Mouse (Mus musculus) intestine, embryonic 14.5 days (tissue): ENCODE data around the gene Rbm19. TPM values are rescaled to one million over a fixed set of nuclear protein-coding genes. Genes with fewer than 3 reads are reported as not detected.

Source experiments
- ATAC-seq: fragments of 200-750 bp; cut with Nextera tagmentation; replicated peaks from 2 replicates; pipeline ENCODE4 v1.8.0; 2017; ENCODE audit warnings: low read depth, moderate number of reproducible peaks, moderate TSS enrichment, moderate library complexity; ENCODE audit not compliant: low FRiP score, low TSS enrichment
- DNase-seq: peaks from one replicate; pipeline ENCODE4 v3.0.0-alpha.2; 2018; ENCODE audit warnings: low spot score
- H3K27ac ChIP-seq: fragments of 300-500 bp; sonication (generic); 2 replicates; pipeline ENCODE4 v1.5.1; 2014; ENCODE audit warnings: low read depth, mild to moderate bottlenecking, control low read depth
- H3K27me3 ChIP-seq: fragments of 300-500 bp; sonication (generic); replicated peaks from 2 replicates; pipeline ENCODE4 v1.6.1; 2014; ENCODE audit warnings: low read length, control low read depth; ENCODE audit not compliant: control insufficient read depth, insufficient read depth
- H3K36me3 ChIP-seq: fragments of 300-500 bp; sonication (generic); 2 replicates; pipeline ENCODE4 v1.6.1; 2014; ENCODE audit warnings: low read length, control low read depth; ENCODE audit not compliant: control insufficient read depth, insufficient read depth
- H3K4me1 ChIP-seq: fragments of 300-500 bp; sonication (generic); replicated peaks from 2 replicates; pipeline ENCODE4 v1.6.1; 2014; ENCODE audit warnings: low read length, control low read depth, mixed read lengths; ENCODE audit not compliant: control insufficient read depth, insufficient read depth
- H3K4me2 ChIP-seq: fragments of 300-500 bp; sonication (generic); 2 replicates; pipeline ENCODE4 v1.6.1; 2014; ENCODE audit warnings: low read length
- H3K4me3 ChIP-seq: fragments of 300-500 bp; sonication (generic); 2 replicates; pipeline ENCODE4 v1.5.1; 2014; ENCODE audit warnings: low read depth, low read length, control low read depth, mixed read lengths
- H3K9ac ChIP-seq: fragments of 300-500 bp; sonication (generic); 2 replicates; pipeline ENCODE4 v1.6.1; 2014; ENCODE audit warnings: mild to moderate bottlenecking, low read length
- H3K9me3 ChIP-seq: fragments of 300-500 bp; sonication (generic); 2 replicates; pipeline ENCODE4 v1.6.1; 2016; ENCODE audit warnings: low read length, control low read depth; ENCODE audit not compliant: control insufficient read depth
- WGBS: fragments of 180-500 bp; shearing (Covaris S2); extraction: QIAGEN DNeasy Blood & Tissue Kit; methylation state at CpG from one replicate; pipeline ENCODE4 v1.1.7; 2014; 5-methylcytosine and 5-hydroxymethylcytosine counted together
- polyA plus RNA-seq: library from polyadenylated mRNA; unstranded; fragments of >200 nt; fragmentation: Nextera tagmentation; extraction: Ambion mirVana; gene quantifications from 2 replicates; pipeline ENCODE4 v1.2.1, GENCODE M21; 2014

Rbm19 gene
- polyA plus RNA-seq, 1 experiment from 2014 or later, result 29.2 TPM

- peaks cover 10% of the 10 kb centered on the region; the same call in 1 of the 2 replicates for H3K27me3 ChIP-seq
- H3K36me3 ChIP-seq, result no peaks in the 10 kb centered on the region
- ATAC-seq, result no peak
- H3K27ac ChIP-seq, result no peak overlapping the region
- no peak overlapping the region for H3K4me2 ChIP-seq
- H3K4me1 ChIP-seq, result no peaks in the 10 kb centered on the region; the same call in 1 of the 2 replicates
- no peak overlapping the region for H3K9ac ChIP-seq
- H3K9me3 ChIP-seq, result no peaks in the 10 kb centered on the region
- 61% methylated on average over 12 of the region's 12 CpGs for WGBS
- H3K4me3 ChIP-seq, result no peak overlapping the region
- no peak for DNase-seq
These were observed 90.2 kb downstream of the Rbm19 start for GRCm38 (mm10) chr5:120206313-120206943.

DNA sequence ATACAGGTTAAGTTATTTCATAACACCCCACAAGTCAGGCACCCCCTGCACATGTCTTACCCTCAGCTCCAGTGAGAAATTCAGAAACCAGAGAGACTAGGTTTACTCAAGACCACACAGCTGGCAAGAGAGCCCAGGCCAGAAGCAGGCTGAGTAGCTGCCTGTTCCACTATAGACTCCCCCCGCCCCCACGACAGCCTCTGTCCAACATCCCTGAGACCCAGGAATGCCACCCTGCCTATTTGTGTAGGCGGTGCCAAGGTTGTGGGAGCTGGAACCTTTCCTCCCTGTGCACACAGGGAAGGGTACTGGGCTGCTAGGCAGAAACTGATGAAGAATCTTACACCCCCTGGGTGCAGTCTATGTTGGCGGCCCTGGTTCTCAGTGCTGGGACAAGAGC lies 91.2 kb downstream of the Rbm19 start:
- H3K36me3 ChIP-seq, result no peaks in the 10 kb centered on the region
- H3K27ac ChIP-seq, result no peak overlapping the region
- no peak overlapping the region for H3K4me3 ChIP-seq
- 76% methylated on average over 4 of the region's 4 CpGs for WGBS
- H3K4me1 ChIP-seq, result no peaks in the 10 kb centered on the region; the same call in 1 of the 2 replicates
- H3K27me3 ChIP-seq, result peaks cover 10% of the 10 kb centered on the region; the same call in 1 of the 2 replicates
- no peak for ATAC-seq
- no peaks in the 10 kb centered on the region for H3K9me3 ChIP-seq
- DNase-seq, result no peak
- no peak overlapping the region for H3K4me2 ChIP-seq
- no peak overlapping the region for H3K9ac ChIP-seq

- Histone ChIP-seq H3K4me1 (no peaks in the 10 kb centered on the region; the same call in 1 of the 2 replicates), H3K4me3 (no peak overlapping the region), H3K4me2 (peak overlapping the region; percentile 33), H3K27ac (no peak overlapping the region), H3K9ac (no peak overlapping the region), H3K9me3 (no peaks in the 10 kb centered on the region), H3K27me3 (peaks cover 10% of the 10 kb centered on the region; the same call in 1 of the 2 replicates), H3K36me3 (no peaks in the 10 kb centered on the region)
- 16% methylated on average over 11 of the region's 11 CpGs for WGBS
- no peak for ATAC-seq
- no peak for DNase-seq
These were observed 94.4 kb downstream of the Rbm19 start for GRCm38 (mm10) chr5:120210668-120211067.

DNA sequence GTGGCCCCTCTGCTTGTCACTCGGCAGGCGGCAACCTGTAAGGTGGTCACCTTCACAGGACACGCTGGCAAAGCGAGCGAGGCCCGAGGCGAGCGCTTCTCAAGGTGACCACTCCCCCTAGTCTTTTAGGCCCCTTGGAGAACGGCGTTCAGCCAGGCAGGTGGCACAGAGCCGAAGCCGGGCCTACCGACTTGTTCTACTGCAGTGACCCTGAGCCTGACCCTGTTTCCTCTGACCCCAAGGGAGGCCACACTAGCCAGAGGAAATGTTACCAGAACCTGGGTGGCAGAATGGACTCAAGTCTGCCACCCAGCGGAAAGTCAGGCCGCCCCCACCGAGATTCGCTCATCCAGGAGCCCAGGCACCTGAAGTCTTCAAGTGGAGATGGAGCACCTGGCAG lies 94.9 kb downstream of the Rbm19 start:
- no peak overlapping the region for H3K27ac ChIP-seq
- no peaks in the 10 kb centered on the region; the same call in 1 of the 2 replicates for H3K4me1 ChIP-seq
- no peaks in the 10 kb centered on the region for H3K9me3 ChIP-seq
- H3K9ac ChIP-seq, result no peak overlapping the region
- 9% methylated on average over 17 of the region's 17 CpGs for WGBS
- no peaks in the 10 kb centered on the region for H3K36me3 ChIP-seq
- no peak overlapping the region for H3K4me3 ChIP-seq
- peaks cover 10% of the 10 kb centered on the region; the same call in 1 of the 2 replicates for H3K27me3 ChIP-seq
- ATAC-seq, result no peak
- H3K4me2 ChIP-seq, result peak overlapping the region; percentile 33
- DNase-seq, result no peak

DNA sequence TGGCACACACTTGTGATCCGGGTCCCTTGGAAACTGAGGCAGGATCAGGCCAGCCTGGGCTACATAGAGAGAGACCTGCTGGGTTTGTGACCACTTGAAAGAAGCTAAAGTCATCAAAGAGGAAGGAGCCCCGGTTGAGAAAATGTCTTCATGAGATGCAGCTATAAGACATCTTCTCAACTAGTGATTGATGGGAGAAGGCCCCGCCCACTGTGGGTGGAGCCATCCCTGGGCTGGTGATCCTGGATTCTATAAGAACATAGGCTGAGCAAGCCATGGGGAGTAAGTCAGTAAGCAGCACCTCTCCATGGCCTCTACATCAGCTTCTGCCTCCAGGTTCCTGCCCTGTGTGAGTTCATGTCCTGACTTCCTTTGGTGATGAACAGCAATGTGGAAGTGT lies 98.2 kb downstream of the Rbm19 start:
- WGBS, result 60% methylated on average over 3 of the region's 3 CpGs
- H3K4me2 ChIP-seq, result no peak overlapping the region
- H3K4me1 ChIP-seq, result peaks cover 6% of the 10 kb centered on the region
- DNase-seq (no peak), ATAC-seq (no peak)
- no peaks in the 10 kb centered on the region for H3K36me3 ChIP-seq
- no peaks in the 10 kb centered on the region for H3K9me3 ChIP-seq
- no peak overlapping the region for H3K4me3 ChIP-seq
- peaks cover 5% of the 10 kb centered on the region; the same call in 1 of the 2 replicates for H3K27me3 ChIP-seq
- H3K27ac ChIP-seq, result no peak overlapping the region
- no peak overlapping the region for H3K9ac ChIP-seq

GRCm38 (mm10) chr5:120221216-120221615 lies 105.0 kb downstream of the Rbm19 start:
- DNase-seq (no peak), ATAC-seq (no peak)
- Histone ChIP-seq H3K4me2 (no peak overlapping the region), H3K9ac (no peak overlapping the region), H3K36me3 (no peaks in the 10 kb centered on the region), H3K4me3 (no peak overlapping the region), H3K9me3 (no peaks in the 10 kb centered on the region), H3K27me3 (no peaks in the 10 kb centered on the region), H3K27ac (no peak overlapping the region), H3K4me1 (peaks cover 6% of the 10 kb centered on the region; the same call in 1 of the 2 replicates)
- 15% methylated on average over 4 of the region's 4 CpGs for WGBS

GRCm38 (mm10) chr5:120225383-120225782 lies 109.1 kb downstream of the Rbm19 start:
- Histone ChIP-seq H3K36me3 (no peaks in the 10 kb centered on the region), H3K9ac (no peak overlapping the region), H3K4me3 (no peak overlapping the region), H3K9me3 (no peaks in the 10 kb centered on the region), H3K4me2 (no peak overlapping the region), H3K4me1 (no peaks in the 10 kb centered on the region; the same call in 1 of the 2 replicates), H3K27me3 (no peaks in the 10 kb centered on the region), H3K27ac (no peak overlapping the region)
- no peak for ATAC-seq
- WGBS, result 49% methylated on average over 14 of the region's 14 CpGs
- DNase-seq, result no peak

DNA sequence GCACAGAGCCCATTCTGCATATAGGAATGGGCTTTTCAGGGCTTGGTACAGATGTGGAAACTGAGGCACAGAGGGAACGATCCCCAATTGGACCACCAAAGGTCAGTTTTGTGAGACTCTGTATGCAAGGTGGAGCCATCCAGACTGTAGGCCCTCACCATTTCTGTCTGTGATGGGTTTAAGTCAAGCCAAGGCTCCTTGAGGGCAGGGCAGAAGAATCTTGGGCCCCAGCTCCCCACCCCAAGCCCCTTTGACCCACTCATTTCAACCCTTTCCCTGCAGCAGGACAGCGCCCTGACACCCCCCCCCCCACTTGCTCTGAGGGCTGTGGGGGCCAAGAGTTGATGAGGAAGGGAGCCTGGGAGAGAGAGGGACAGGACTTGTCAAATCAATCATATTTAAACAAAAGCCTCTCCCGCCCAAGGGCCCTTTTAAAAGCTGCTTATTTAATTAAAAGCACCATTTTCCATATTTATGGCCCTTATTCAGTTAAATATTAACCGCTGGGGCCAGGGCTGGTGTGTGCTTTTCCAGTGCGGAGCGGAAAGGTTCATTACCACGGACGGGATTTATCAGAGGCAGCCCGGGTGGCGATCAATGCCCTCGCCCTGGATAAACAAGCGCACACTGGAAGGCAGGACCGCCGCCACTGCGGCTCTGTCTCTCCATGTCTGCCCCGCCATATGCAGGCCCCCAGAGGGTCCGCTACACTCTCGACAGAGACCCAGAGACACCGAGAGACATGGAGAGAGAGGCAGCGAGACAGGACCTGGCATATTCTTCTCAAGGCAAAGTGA lies 112.5 kb downstream of the Rbm19 start:
- no peaks in the 10 kb centered on the region for H3K9me3 ChIP-seq
- H3K4me1 ChIP-seq, result peaks cover 3% of the 10 kb centered on the region; the same call in 1 of the 2 replicates
- ATAC-seq (peak; percentile 78), DNase-seq (peak; percentile 69)
- no peak overlapping the region for H3K4me3 ChIP-seq
- no peak overlapping the region for H3K9ac ChIP-seq
- H3K36me3 ChIP-seq, result no peaks in the 10 kb centered on the region
- H3K4me2 ChIP-seq, result no peak overlapping the region
- 32% methylated on average over 20 of the region's 20 CpGs for WGBS
- H3K27me3 ChIP-seq, result 0 out of 2 replicates have a peak, but pooled peaks cover 3% of the 10 kb centered on the region
- H3K27ac ChIP-seq, result no peak overlapping the region
